Mouse (Mus musculus): ENCODE measurements around the gene Gm30302.

Gene Gm30302

GRCm38 (mm10) chr13:49738011-49738410 lies 60.8 kb downstream of the Gm30302 start:
- DNase-seq (ENCODE audit: low spot score in 2 of 2) = no peak

- DNase-seq (ENCODE audit: low spot score in 2 of 2) = no peak
These were observed 62.4 kb downstream of the Gm30302 start for GRCm38 (mm10) chr13:49736430-49736829.

Data from urinary bladder, postnatal 4 days (tissue).